Mouse (Mus musculus) bone marrow, adult 2 months (tissue): ENCODE measurements around the gene Zwilch.

ENCODE experiments used
- CTCF ChIP-seq: fragments of 200-500 bp; IDR thresholded peaks from 2 replicates; pipeline ENCODE4 v1.5.1; 2011; ENCODE audit warnings: low read length, control low read depth; ENCODE audit not compliant: control insufficient read depth, insufficient read depth
- POLR2A ChIP-seq: fragments of 200-500 bp; IDR thresholded peaks from 2 replicates; pipeline ENCODE4 v1.6.1; 2011; ENCODE audit warnings: low read depth, mild to moderate bottlenecking, control low read depth, low read length, borderline replicate concordance; ENCODE audit not compliant: control insufficient read depth

- TF ChIP-seq POLR2A (no peak), CTCF (no peak)
Measured at GRCm38 (mm10) chr9:64139879-64140278, 33.0 kb downstream of the Zwilch start.
